Mouse (Mus musculus) mammary gland, adult 2 months (tissue): Measurements from ENCODE around the gene Sftpd. TPM values are rescaled to one million over a fixed set of nuclear protein-coding genes. Genes with fewer than 3 reads are reported as not detected.

Source experiments
- polyA plus RNA-seq: library from polyadenylated mRNA; depleted of rRNA; stranded (reverse); fragments of >200 nt; gene quantifications from 2 replicates; pipeline ENCODE4 v1.2.3, GENCODE M21; 2012; ENCODE audit warnings: low replicate concordance; rRNA removed

Sftpd gene
- polyA plus RNA-seq = 0.10 TPM in 1 of 2 replicates, not detected in the other

DNA sequence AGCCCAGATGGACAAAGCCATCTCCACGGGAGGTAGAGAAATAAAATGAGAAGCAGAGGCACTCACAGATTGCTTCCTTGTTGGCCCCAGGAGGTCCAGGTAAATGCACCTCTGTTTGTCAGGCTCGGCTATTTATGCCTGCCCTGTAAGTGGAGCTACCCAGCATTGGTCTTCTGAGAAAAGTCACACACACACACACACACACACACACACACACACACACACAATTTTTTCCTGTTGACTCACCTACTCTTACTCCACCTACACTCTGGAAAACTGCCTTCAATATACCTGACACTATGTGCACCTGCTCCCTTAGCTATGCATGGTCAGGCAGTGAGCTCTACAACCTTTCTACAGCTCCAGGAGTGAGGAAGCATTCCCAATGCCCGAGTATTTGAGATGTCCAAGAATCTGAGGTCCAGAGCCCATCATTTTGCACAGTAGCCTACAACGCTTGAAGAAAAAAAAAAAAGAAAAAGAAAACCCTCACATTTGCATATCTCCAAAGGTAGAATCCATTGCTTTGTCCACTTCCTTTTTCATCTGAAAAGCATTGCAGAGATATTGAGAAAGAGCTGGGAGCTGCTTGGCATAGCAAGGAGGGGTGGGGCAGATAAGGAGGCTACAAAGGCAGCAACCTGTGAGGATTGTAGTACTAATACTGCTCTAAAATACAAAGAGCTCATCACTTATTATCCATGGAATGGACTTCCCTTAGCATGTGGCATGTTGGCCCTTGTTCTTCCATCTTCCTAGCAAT, at the start of gene Sftpd:
TSS of gene Sftpd (minus strand) at position 91 of the 763 bp plus-strand sequence.

DNA sequence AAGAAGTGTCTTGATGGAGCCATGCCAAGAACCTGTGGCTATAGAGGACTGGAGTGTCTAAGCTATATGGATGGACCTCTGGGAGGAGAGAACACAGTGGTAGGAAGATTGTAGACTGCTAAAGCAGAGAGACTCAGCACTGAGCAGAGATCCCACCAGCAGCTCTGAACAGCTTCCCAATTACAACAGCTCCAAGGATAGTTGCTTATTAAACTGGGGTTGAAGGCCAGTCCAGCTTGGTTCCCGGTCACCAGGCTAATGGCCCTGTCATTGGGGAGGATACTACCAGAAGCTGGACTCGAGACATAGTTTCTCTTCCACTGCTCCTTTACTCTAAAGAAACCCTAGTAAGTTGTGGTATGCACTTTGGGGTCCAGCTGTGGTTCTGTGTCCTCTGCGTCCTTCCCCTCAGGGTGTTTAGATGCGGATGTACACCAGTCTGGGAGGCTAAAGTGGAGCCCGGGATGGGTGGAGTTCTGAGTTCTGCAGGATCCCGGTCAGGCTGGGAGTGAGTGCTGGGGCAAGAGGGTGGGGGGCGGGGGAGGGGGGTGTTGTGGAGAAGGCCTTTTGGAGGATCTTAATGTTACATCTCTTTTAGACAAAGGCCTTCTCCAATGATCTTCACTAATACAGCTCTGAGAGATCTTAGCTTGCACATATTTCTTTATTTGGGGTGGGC, 33.6 kb downstream of the Sftpd start, which contains the start of gene Mbl1:
TSS of gene Mbl1 (plus strand) at position 239 of the 679 bp plus-strand sequence.

GRCm38 (mm10) chr14:41131540-41131939, 53.4 kb downstream of the Sftpd start, which contains the start of gene Sftpa1:
Sftpa1 (plus strand) TSS chr14:41131782.

Other genes starting within 250 kb of the Sftpd start
- 81.9 and 119 TPM in 2 replicates for gene Tspan14, start 218.3 kb downstream of the Sftpd start, polyA plus RNA-seq
- gene Fam213a, start 171.4 kb downstream of the Sftpd start, polyA plus RNA-seq = 60.8 and 61.0 TPM in 2 replicates
- not detected in 2 replicates for gene Dydc2, start 115.9 kb downstream of the Sftpd start, polyA plus RNA-seq
- not detected in 2 replicates for gene Dydc1, start 112.2 kb downstream of the Sftpd start, polyA plus RNA-seq
- gene Mat1a, start 80.1 kb downstream of the Sftpd start, polyA plus RNA-seq = 0.04 and 2.3 TPM in 2 replicates
- 0.16 and 0.24 TPM in 2 replicates for gene Sftpa1, start 53.4 kb downstream of the Sftpd start, polyA plus RNA-seq
- 0.16 TPM in 1 of 2 replicates, not detected in the other for gene Mbl1, start 33.7 kb downstream of the Sftpd start, polyA plus RNA-seq
- gene Gm2832, start 93.7 kb upstream of the Sftpd start, polyA plus RNA-seq = not detected in 2 replicates
- gene Gm5798, start 163.5 kb upstream of the Sftpd start, polyA plus RNA-seq = not detected in 2 replicates
- gene Gm7945, start 201.2 kb upstream of the Sftpd start, polyA plus RNA-seq = not detected in 2 replicates
- gene Gm6482, start 223.1 kb upstream of the Sftpd start, polyA plus RNA-seq = not detected in 2 replicates